Mouse (Mus musculus) embryonic stem cell, embryonic (primary cell): Measurements from ENCODE around the gene Ddo.

Source experiments
- CTCF ChIA-PET, 4 experiments: fragments of 300-600 bp in 2 of 4; fragments of 350-600 bp in 2 of 4; sonication (Branson Sonifier 250); formaldehyde crosslinking; loops; one replicate each; lab custom pipeline; 2022; ENCODE audit warnings: inconsistent platforms in 2 of 4; lab: Charles Lee
- POLR2A ChIA-PET, 4 experiments: fragments of 300-600 bp in 2 of 4; fragments of 350-600 bp in 2 of 4; sonication (Branson Sonifier 250); formaldehyde crosslinking; loops; one replicate each; lab custom pipeline; 2022; ENCODE audit warnings: antibody characterized with exemption in 4 of 4, inconsistent platforms in 1 of 4; lab: Charles Lee

Gene Ddo

DNA sequence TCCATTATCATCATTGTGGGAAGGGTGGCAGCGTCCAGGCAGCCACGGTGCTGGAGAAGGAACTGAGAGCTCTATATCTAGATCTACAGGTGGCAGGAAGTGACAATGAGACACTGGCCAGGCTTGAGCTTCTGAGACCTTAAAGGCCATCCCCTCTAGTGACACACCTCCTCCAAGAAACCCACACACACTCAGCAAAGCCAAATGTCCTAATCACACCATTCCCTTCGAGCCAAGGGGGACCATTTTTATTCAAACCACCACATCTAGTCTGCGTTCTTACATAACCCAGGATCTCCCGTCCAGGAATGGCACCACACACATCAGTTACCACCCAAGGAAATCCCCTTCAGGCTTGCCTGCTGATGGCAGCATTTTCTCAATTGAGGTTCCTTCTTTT lies 13.3 kb downstream of the Ddo start:
- CTCF ChIA-PET: interaction anchor here in 1 of 4 experiments (0.6 kb wide), 1 partner anchor 792 kb away, joined by 3 read pairs; no protein-coding TSS in a partner anchor
- POLR2A ChIA-PET: interaction anchor here in 1 of 4 experiments (0.7 kb wide), 1 partner anchor 187 kb away, joined by 4 read pairs; no protein-coding TSS in a partner anchor

- CTCF ChIA-PET: no interaction called here
- POLR2A ChIA-PET: no interaction called here
Observed at GRCm38 (mm10) chr10:40644456-40644855, 14.6 kb downstream of the Ddo start.

DNA sequence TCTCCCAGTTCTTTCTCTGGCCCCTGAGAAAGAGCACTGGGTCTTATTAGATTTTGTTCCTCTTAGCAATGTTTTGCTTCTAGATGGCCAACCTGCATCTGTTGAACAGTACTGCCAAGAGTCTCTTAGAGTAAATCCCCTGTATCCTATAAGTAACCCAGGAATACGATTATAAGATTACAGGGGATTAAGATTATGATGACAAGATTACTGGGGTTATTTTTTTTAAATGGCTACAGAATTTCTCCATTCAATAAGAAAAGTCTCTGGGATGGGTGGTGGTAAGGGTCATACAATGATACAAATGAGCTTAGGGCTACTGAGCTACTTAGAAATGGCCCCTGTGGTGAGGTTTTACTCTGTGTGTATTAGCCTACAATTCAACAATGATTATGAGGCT lies 15.5 kb downstream of the Ddo start:
- POLR2A ChIA-PET: interaction anchor here in 1 of 4 experiments (1.0 kb wide), 1 partner anchor 106 kb away, joined by 3 read pairs; no protein-coding TSS in a partner anchor
- CTCF ChIA-PET: interaction anchor here in 1 of 4 experiments (0.7 kb wide), 1 partner anchor 16 kb away, joined by 3 read pairs; the partner anchor contains the start of gene Ddo

GRCm38 (mm10) chr10:40648776-40649175 lies 19.0 kb downstream of the Ddo start:
- POLR2A ChIA-PET: interaction anchor here in 1 of 4 experiments (0.6 kb wide), 1 partner anchor 231 kb away, joined by 6 read pairs; no protein-coding TSS in a partner anchor
- CTCF ChIA-PET: interaction anchor here in 3 of 4 experiments (0.6 to 1.2 kb wide), 3 partner anchors 22 to 236 kb away, joined by 3 to 4 read pairs (median 3); partner anchors contain the start of gene Mettl24 (in 1 of the 3)

- CTCF ChIA-PET: interaction anchor here in 2 of 4 experiments (0.6 to 1.1 kb wide), 3 partner anchors 20 to 166 kb away, joined by 4 to 7 read pairs (median 4); partner anchors contain the start of gene Ddo (in 1 of the 2)
- POLR2A ChIA-PET: interaction anchor here in 1 of 4 experiments (0.7 kb wide), 1 partner anchor 740 kb away, joined by 3 read pairs; no protein-coding TSS in a partner anchor
Observed at GRCm38 (mm10) chr10:40649634-40650033, 19.8 kb downstream of the Ddo start.

DNA sequence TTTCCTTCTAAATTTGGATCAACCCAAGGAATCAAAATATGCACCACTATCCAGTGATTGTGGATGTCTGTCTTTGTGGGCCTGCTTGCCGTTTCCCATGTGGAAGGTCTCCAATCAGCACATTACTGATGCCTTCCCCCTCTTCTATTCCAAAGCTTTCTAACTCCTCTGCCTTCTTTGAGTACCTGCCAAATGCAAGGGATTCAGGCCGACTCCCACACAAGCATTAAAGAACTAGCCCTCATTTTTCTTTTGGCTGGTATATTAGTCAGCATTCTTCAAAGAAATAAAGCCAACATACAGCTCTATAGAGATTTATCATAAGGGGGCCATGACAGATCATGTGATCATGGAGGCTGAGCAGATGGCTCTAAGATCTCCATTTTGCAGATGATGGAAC lies 21.9 kb downstream of the Ddo start:
- POLR2A ChIA-PET: interaction anchor here in 2 of 4 experiments (0.6 to 1.4 kb wide), 7 partner anchors 10 to 393 kb away, joined by 3 to 5 read pairs (median 3); partner anchors contain the start of gene Gtf3c6 (in 1 of the 2)
- CTCF ChIA-PET: no interaction called here

- CTCF ChIA-PET: interaction anchor here in 1 of 4 experiments (1.3 kb wide), 1 partner anchor 18 kb away, joined by 3 read pairs; the partner anchor contains the start of gene Mettl24
- POLR2A ChIA-PET: no interaction called here
Observed at GRCm38 (mm10) chr10:40665270-40665669, 35.5 kb downstream of the Ddo start.

GRCm38 (mm10) chr10:40666943-40667342 lies 37.1 kb downstream of the Ddo start:
- CTCF ChIA-PET: no interaction called here
- POLR2A ChIA-PET: interaction anchor here in 1 of 4 experiments (0.8 kb wide), 1 partner anchor 16 kb away, joined by 3 read pairs; the partner anchor contains the start of gene Mettl24

GRCm38 (mm10) chr10:40668640-40669039 lies 38.8 kb downstream of the Ddo start:
- POLR2A ChIA-PET: no interaction called here
- CTCF ChIA-PET: interaction anchor here in 1 of 4 experiments (0.5 kb wide), 1 partner anchor 482 kb away, joined by 3 read pairs; no protein-coding TSS in a partner anchor

- CTCF ChIA-PET: interaction anchor here in 1 of 4 experiments (0.5 kb wide), 1 partner anchor 46 kb away, joined by 6 read pairs; no protein-coding TSS in a partner anchor
- POLR2A ChIA-PET: interaction anchor here in 1 of 4 experiments (0.6 kb wide), 1 partner anchor 828 kb away, joined by 3 read pairs; no protein-coding TSS in a partner anchor
Observed at GRCm38 (mm10) chr10:40672587-40673296, 42.9 kb downstream of the Ddo start.

DNA sequence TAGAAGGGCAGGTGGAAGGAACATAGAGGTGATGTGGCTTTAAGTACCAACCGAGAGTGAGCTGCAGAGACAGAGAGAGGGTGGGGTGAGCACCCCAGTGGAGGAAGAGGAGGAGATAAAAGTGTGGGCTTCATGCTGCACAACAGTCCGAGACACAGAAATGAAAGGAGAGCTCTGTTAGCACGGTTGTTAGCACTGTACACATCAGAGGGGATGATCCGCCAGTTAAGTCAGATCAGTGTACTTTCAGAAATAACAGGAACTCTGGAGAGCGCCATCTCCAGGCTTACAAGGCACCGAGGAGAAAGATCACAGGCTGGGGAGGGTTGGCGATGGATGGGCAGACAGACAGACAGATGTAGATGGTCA lies 43.5 kb downstream of the Ddo start:
- ChIA-PET CTCF (interaction anchor here in 2 of 4 experiments (0.5 to 1.2 kb wide), 2 partner anchors 45 to 141 kb away, joined by 3 to 6 read pairs; no protein-coding TSS in a partner anchor), POLR2A (interaction anchor here in 1 of 4 experiments (0.6 kb wide), 1 partner anchor 828 kb away, joined by 3 read pairs; no protein-coding TSS in a partner anchor)

DNA sequence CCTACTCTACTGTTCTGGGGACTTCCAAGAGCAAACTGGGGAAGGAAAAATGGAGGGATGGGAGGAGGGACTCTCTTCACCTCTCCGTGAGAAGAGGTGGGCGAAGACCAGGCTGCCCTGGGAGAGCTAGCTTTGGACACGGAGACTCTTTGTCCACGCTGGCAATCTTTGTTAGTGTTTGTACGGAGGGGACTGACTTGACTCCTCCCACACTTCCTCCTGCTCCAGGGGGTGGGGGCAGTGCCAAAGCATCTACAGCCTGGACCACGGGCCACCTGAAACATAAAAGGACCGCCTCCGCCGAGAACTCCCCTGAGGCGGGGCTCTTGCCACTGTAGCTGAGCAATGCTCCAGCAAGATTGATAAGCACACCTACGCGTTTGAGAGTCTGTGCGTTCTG lies 44.3 kb downstream of the Ddo start:
- CTCF ChIA-PET: interaction anchor here in 3 of 4 experiments (0.6 to 1.2 kb wide), 4 partner anchors 9 to 574 kb away, joined by 3 to 7 read pairs (median 4); partner anchors contain the start of gene Mettl24 (in 1 of the 3)

DNA sequence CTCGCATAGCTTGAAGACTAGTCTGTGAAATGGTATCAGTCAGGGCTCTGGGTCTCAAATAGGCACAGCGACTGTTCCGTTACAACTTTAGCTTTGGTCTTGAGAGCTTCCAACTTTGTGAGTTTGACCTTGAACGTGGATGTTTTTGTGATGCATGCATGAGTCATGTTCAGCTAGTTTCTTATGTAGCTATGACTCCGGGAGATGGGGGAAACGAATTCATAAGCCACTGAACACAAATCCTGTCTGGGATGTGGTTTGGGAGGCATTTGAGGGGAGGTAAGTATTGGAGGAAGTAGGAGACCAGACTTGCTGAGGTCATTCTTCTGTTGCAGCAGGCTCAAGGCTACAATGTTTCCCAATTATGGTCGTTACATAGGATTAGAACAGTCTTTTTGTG lies 46.1 kb downstream of the Ddo start:
- POLR2A ChIA-PET: interaction anchor here in 2 of 4 experiments (0.5 to 1.2 kb wide), 3 partner anchors 12 to 1459 kb away, joined by 3 read pairs; no protein-coding TSS in a partner anchor

More for the DNA sequence above, 44.3 kb downstream of the Ddo start:
- POLR2A ChIA-PET: interaction anchor here in 1 of 4 experiments (1.0 kb wide), 1 partner anchor 9 kb away, joined by 3 read pairs; the partner anchor contains the start of gene Mettl24

GRCm38 (mm10) chr10:40678477-40678876 lies 48.7 kb downstream of the Ddo start:
- ChIA-PET POLR2A (interaction anchor here in 1 of 4 experiments (1.0 kb wide), 1 partner anchor 376 kb away, joined by 3 read pairs; the partner anchor contains the start of gene Amd1), CTCF (no interaction called here)

More for the DNA sequence above, 46.1 kb downstream of the Ddo start:
- CTCF ChIA-PET: interaction anchor here in 1 of 4 experiments (0.6 kb wide), 1 partner anchor 76 kb away, joined by 4 read pairs; no protein-coding TSS in a partner anchor

DNA sequence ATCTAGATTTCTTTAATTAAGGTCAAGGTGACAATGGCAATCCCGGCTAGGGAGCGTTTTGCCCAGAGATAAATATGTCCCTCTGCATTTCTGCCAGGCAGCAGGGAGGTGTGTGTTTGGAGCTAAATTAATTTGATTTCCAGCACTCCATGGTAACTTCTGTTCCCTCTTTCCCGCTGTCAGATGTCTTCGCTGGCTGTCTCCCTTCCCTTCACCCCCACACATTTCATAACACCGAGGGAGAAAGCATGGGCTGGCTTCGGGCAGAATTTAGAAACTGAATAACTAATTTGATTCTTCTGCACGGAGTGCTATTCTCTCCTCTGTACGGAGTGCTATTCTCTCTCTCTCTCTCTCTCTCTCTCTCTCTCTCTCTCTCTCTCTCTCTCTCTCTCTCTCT lies 52.7 kb downstream of the Ddo start:
- POLR2A ChIA-PET: interaction anchor here in 3 of 4 experiments (0.6 to 1.0 kb wide), 3 partner anchors 8 to 1545 kb away, joined by 3 to 10 read pairs (median 3); no protein-coding TSS in a partner anchor
- CTCF ChIA-PET: interaction anchor here (0.6 to 1.0 kb wide), 7 partner anchors 17 to 311 kb away, joined by 3 to 5 read pairs (median 3); no protein-coding TSS in a partner anchor

GRCm38 (mm10) chr10:40683092-40683867 lies 53.5 kb downstream of the Ddo start, which contains the start of gene Mettl24:
Gene Mettl24 (plus strand): TSS chr10:40683282.
- POLR2A ChIA-PET: interaction anchor here in 3 of 4 experiments (0.6 to 1.6 kb wide), 13 partner anchors 9 to 1544 kb away, joined by 3 to 10 read pairs (median 3); partner anchors contain the start of gene Amd1 (in 1 of the 3)
- CTCF ChIA-PET: interaction anchor here (0.6 to 1.0 kb wide), 9 partner anchors 9 to 220 kb away, joined by 3 to 4 read pairs (median 3); no protein-coding TSS in a partner anchor

- ChIA-PET CTCF (interaction anchor here in 2 of 4 experiments (0.9 to 1.0 kb wide), 3 partner anchors 9 to 35 kb away, joined by 3 to 4 read pairs (median 3); no protein-coding TSS in a partner anchor), POLR2A (interaction anchor here in 3 of 4 experiments (0.8 to 1.6 kb wide), 8 partner anchors 9 to 425 kb away, joined by 3 to 7 read pairs (median 4); no protein-coding TSS in a partner anchor)
Observed at GRCm38 (mm10) chr10:40683868-40684253, 54.0 kb downstream of the Ddo start.
